Mouse (Mus musculus) olfactory bulb, adult 2 months (tissue): Measurements from ENCODE around the gene Vegfc. TPM values are rescaled to one million over a fixed set of nuclear protein-coding genes. Genes with fewer than 3 reads are reported as not detected.

Experiments
- H3K27ac ChIP-seq: fragments of 200-500 bp; 2 replicates; pipeline ENCODE4 v1.5.1; 2012; ENCODE audit warnings: low read depth, low read length; ENCODE audit not compliant: insufficient read depth
- H3K4me1 ChIP-seq: fragments of 200-500 bp; 2 replicates; pipeline ENCODE4 v1.6.1; 2012; ENCODE audit warnings: low read length; ENCODE audit not compliant: control insufficient read depth, insufficient read depth
- H3K4me3 ChIP-seq: fragments of 200-500 bp; 2 replicates; pipeline ENCODE4 v1.5.1; 2012; ENCODE audit warnings: mild to moderate bottlenecking, low read depth, low read length, moderate library complexity; ENCODE audit not compliant: insufficient read depth
- CTCF ChIP-seq: fragments of 200-500 bp; IDR thresholded peaks from 2 replicates; pipeline ENCODE4 v1.5.1; 2012; ENCODE audit warnings: low read depth, mild to moderate bottlenecking, low read length, moderate library complexity; ENCODE audit not compliant: insufficient read depth
- POLR2A ChIP-seq: fragments of 200-500 bp; IDR thresholded peaks from 2 replicates; pipeline ENCODE4 v1.6.1; 2012; ENCODE audit warnings: mild to moderate bottlenecking, low read depth, low read length, moderate library complexity; ENCODE audit not compliant: insufficient read depth
- WGBS: fragments of 180-500 bp; shearing (Covaris S2); methylation state at CpG from one replicate; pipeline ENCODE4 v1.1.7; 2018; 5-methylcytosine and 5-hydroxymethylcytosine counted together
- polyA plus RNA-seq: library from polyadenylated mRNA; stranded (reverse); fragments of >200 nt; gene quantifications from 2 replicates; pipeline ENCODE4 v1.2.4, GENCODE M21; 2012; ENCODE audit warnings: low replicate concordance; ENCODE audit not compliant: missing spikeins, insufficient read depth, insufficient read length

The Vegfc gene
- polyA plus RNA-seq, 1 experiment: not detected

DNA sequence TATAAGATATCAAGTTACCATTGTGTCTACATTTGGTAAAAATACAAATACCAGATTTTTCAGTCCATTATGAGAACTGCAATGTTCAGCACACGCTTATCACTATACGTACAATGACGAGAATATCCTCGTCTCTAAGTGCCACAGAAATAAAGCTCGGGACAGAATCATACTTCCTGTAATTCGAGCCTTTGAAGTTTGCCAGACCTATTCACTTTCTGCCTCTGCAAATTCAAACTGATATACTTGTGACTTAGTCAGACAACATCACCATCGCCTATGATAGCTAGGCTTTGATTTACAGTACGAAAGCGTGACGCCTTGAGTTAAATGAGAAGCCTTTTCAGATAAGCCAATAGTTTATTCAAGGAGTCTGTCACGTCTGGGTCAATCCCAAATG is 1.6 kb downstream of the Vegfc start:
- H3K4me3 ChIP-seq: no peak overlapping the region
- TF ChIP-seq CTCF: no peak
- no peak for TF ChIP-seq POLR2A
- no peak overlapping the region for H3K27ac ChIP-seq
- 81% methylated on average over 11 of the region's 11 CpGs for WGBS
- H3K4me1 ChIP-seq: no peaks in the 10 kb centered on the region; the same call in 1 of the 2 replicates

GRCm38 (mm10) chr8:54079601-54080000 is 2.2 kb downstream of the Vegfc start:
- H3K27ac ChIP-seq: no peak overlapping the region
- no peak for TF ChIP-seq CTCF
- TF ChIP-seq POLR2A: no peak
- H3K4me1 ChIP-seq: no peaks in the 10 kb centered on the region; the same call in 1 of the 2 replicates

DNA sequence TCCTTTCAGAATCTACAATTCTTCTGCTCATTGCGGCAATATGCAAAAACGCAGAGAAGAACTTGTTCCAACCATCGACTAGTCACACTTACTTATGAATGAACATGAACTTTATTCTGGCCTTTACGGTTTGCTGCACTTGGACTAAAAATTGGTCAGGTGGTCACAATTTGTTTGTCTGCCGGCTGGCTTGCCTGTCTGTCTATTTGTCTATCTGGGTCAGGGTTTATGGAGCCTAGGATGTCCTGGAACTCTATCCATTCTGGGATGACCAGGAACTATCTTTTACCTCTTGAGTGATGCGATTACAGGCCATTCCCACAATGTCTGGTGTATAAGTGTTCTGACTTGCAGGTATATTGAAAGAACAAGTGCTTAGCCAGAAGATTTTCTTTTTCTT is 8.5 kb downstream of the Vegfc start:
- TF ChIP-seq POLR2A (no peak), CTCF (no peak)
- Histone ChIP-seq H3K4me3 (no peak overlapping the region), H3K4me1 (no peaks in the 10 kb centered on the region), H3K27ac (no peak overlapping the region)
- 77% methylated on average over 6 of the region's 6 CpGs for WGBS

More at GRCm38 (mm10) chr8:54079601-54080000, 2.2 kb downstream of the Vegfc start:
- H3K4me3 ChIP-seq: no peak overlapping the region

- Histone ChIP-seq H3K4me1 (no peaks in the 10 kb centered on the region), H3K4me3 (no peak overlapping the region), H3K27ac (no peak overlapping the region)
- no peak for TF ChIP-seq CTCF
- no peak for TF ChIP-seq POLR2A
- 94% methylated on average over 2 of the region's 2 CpGs for WGBS
Observed at GRCm38 (mm10) chr8:54087114-54087513, 9.7 kb downstream of the Vegfc start.

DNA sequence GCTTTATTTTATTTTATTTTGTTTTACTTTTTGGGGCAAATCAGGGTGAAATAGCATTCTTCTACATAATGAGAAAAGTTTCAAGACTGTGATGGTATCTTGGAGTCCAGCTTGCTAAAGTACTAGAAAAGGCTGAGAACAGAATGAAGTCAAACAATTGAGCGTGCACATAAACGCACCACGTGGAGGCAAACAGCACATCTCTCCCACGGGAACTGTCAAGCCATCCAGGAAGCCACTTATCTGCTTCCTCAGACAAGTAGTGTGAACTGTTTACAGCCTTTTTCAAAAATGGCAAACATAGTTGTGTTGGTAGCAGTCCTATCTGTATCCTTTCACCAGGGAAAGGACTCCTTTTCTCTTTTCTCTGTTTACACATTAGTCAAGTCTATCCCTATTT is 11.8 kb downstream of the Vegfc start:
- Histone ChIP-seq H3K4me3 (no peak overlapping the region), H3K4me1 (no peaks in the 10 kb centered on the region), H3K27ac (no peak overlapping the region)
- TF ChIP-seq POLR2A: no peak
- no peak for TF ChIP-seq CTCF
- 56% methylated on average over 4 of the region's 4 CpGs for WGBS

DNA sequence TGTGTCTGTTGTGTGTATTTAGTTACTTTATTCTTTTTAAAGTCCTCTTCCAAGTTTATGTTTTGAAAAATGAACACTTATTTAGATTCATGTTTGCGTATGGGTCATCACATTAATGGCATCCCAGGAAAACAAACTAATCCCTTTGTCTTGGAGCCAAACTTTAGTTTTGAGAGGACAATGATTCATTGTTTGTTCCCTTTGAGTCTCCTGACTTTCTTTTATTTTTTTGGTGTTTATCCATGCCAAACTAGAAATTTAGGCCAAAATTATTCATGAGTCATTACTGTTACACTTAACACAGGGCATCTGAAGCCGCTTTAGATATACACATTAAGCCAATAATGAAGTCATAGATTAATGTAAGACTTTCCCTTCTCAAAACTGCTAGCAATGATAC is 12.5 kb downstream of the Vegfc start:
- Histone ChIP-seq H3K27ac (no peak overlapping the region), H3K4me3 (no peak overlapping the region), H3K4me1 (no peaks in the 10 kb centered on the region)
- TF ChIP-seq CTCF (no peak), POLR2A (no peak)
- 78% methylated on average over 2 of the region's 2 CpGs for WGBS

GRCm38 (mm10) chr8:54100058-54100457 is 22.7 kb downstream of the Vegfc start:
- no peak overlapping the region for H3K27ac ChIP-seq
- TF ChIP-seq POLR2A: no peak
- no peak for TF ChIP-seq CTCF
- no peak overlapping the region for H3K4me3 ChIP-seq
- WGBS: 52% methylated on average over 6 of the region's 6 CpGs
- no peaks in the 10 kb centered on the region for H3K4me1 ChIP-seq

DNA sequence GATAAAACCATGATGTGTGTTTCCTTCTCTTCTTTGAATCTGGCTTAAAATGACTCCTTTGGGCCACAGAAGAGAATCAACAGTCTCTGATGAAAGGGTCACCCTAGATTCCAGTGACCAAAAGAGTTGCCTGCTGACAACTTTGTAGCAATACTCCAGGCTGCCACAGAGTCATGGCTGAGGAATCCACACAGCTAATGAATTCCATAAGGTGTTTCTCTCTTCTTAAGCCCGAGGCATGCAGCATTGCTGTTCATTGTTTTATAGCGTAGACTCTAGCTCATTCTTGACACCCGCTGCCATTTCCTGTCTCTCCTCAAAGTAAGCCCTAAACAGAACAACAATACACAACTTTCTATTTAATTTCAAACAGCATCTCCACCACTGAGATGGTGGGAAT is 37.2 kb downstream of the Vegfc start:
- Histone ChIP-seq H3K4me3 (no peak overlapping the region), H3K27ac (no peak overlapping the region), H3K4me1 (no peaks in the 10 kb centered on the region)
- 64% methylated on average over 3 of the region's 3 CpGs for WGBS
- TF ChIP-seq CTCF: no peak
- no peak for TF ChIP-seq POLR2A

- WGBS: 94% methylated on average over 7 of the region's 7 CpGs
Observed at GRCm38 (mm10) chr8:54120115-54120514, 42.7 kb downstream of the Vegfc start.

GRCm38 (mm10) chr8:54121942-54122341 is 44.5 kb downstream of the Vegfc start:
- no peak overlapping the region for H3K27ac ChIP-seq
- TF ChIP-seq CTCF (no peak), POLR2A (no peak)
- no peaks in the 10 kb centered on the region for H3K4me1 ChIP-seq
- 85% methylated on average over 3 of the region's 3 CpGs for WGBS
- no peak overlapping the region for H3K4me3 ChIP-seq

More at GRCm38 (mm10) chr8:54120115-54120514, 42.7 kb downstream of the Vegfc start:
- H3K4me3 ChIP-seq: no peak overlapping the region
- TF ChIP-seq POLR2A (no peak), CTCF (no peak)
- no peak overlapping the region for H3K27ac ChIP-seq
- no peaks in the 10 kb centered on the region for H3K4me1 ChIP-seq
